Mouse (Mus musculus): ENCODE measurements around the gene Ddit4. TPM values are rescaled to one million over a fixed set of nuclear protein-coding genes. Genes with fewer than 3 reads are reported as not detected.

Gene Ddit4
- total and polyA plus RNA-seq, 3 experiments: 39.5 to 136 (median 50.6) TPM

DNA sequence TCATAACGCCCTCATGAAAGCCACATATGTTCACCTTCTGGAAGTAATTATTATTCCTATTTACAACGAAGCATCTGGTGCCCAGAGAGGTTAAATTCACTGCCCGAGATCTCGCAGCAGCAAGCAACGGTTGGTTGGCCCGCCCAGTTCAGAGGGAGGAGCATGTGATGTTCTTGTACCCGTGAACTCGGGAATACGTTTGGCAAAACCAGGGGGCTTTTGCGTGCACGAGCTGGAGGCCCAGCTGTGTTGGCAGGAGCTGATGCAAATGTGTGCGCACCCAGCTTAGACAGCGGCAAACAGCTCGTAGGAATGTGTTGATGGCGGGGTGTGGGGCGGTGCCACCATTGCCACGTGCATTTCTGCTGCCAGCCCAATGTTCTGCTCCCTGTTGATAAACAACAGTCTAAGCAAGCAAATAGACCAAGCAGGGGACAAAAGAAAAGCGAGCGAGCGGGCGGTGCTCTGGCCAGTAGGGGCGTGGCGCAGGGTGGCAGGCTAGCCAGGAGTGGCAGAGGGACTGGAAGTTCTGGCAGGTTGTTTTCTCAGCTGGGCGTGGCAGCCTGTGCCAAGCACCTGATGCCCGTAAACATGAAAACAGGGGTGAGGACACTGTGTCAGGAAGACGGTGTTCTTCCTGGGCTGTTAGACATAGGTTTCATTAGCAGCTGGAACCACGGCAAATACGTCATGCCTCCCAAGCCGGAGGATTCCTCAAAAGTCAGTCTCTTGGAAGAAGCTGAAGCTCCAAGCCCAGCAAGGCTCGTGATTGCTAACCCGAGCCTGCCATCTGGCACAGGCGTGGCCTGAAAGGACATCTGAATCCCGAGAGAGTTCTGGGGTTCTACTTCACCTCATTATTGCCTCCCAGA is 30.6 kb downstream of the Ddit4 start:
- DNase-seq (ENCODE audit: extremely low read depth): no peak
- Histone ChIP-seq H3K9ac (ENCODE audit: insufficient read depth, low read depth) (peak overlapping the region; percentile 4), H3K4me3 (replicated peaks in 1 of 3; ENCODE audit: low read depth in 2 of 3, low read length in 2 of 3, poor library complexity in 1 of 3) (peak overlapping the region in 2 of 3 experiments; percentile 45), H3K9me3 (replicated peaks; ENCODE audit: low read length) (no peaks in the 10 kb centered on the region), H3K4me1 (ENCODE audit: control insufficient read depth in 1 of 2, insufficient read depth in 2 of 2) (peaks cover 13 to 55% of the 10 kb centered on the region in 2 experiments), H3K4me2 (ENCODE audit: insufficient read depth, low read depth, poor library complexity, severe bottlenecking) (peak overlapping the region; percentile 26), H3K27me3 (replicated peaks) (no peaks in the 10 kb centered on the region), H3K36me3 (replicated peaks in 1 of 2; ENCODE audit: control insufficient read depth in 1 of 2, insufficient read depth in 1 of 2, low read length in 1 of 2) (no peaks in the 10 kb centered on the region), H3K79me2 (replicated peaks; ENCODE audit: control insufficient read depth, extremely low read depth, insufficient read depth, poor library complexity, severe bottlenecking) (no peaks in the 10 kb centered on the region), H3K27ac (ENCODE audit: insufficient read depth, low read depth) (peak overlapping the region; percentile 24)
- in situ Hi-C loops (cut with MboI; ENCODE audit: low pct_ligation_motif_present, low pct_unique_long_range_greater_than_20kb, low sequenced_read_pairs): loop anchor here (25.0 kb wide), 1 partner anchor 466 kb away; the partner anchor contains the start of gene Gm17455
- TF ChIP-seq ZKSCAN1 (IDR thresholded peaks at IDR 0.05; ENCODE audit: borderline replicate concordance, low read depth, low read length) (no peak), MAX (IDR thresholded peaks at IDR 0.05; ENCODE audit: low read length) (peak; percentile 84), BHLHE40 (IDR thresholded peaks at IDR 0.05; ENCODE audit: low read depth, low read length) (peak; percentile 91), SIN3A (IDR thresholded peaks at IDR 0.05; ENCODE audit: low read length) (peak; percentile 56; the same call in 1 of the 2 replicates), USF2 (conservative IDR thresholded peaks at IDR 0.05; ENCODE audit: low read depth, low read length) (no peak), ZC3H11A (IDR thresholded peaks at IDR 0.05; ENCODE audit: low read depth, low read length) (no peak), RCOR1 (conservative IDR thresholded peaks at IDR 0.05; ENCODE audit: low read depth, low read length) (no peak), IRF4 (IDR thresholded peaks at IDR 0.05; ENCODE audit: low read depth, low read length) (no peak), TBP (conservative IDR thresholded peaks at IDR 0.05; ENCODE audit: low read depth, low read length) (no peak), HCFC1 (IDR thresholded peaks at IDR 0.05; ENCODE audit: low read depth, low read length) (no peak), POLR2AphosphoS2 (IDR thresholded peaks at IDR 0.05; ENCODE audit: low read depth, low read length) (no peak; the same call in 1 of the 2 replicates), TCF12 (IDR thresholded peaks at IDR 0.05; ENCODE audit: low read depth, low read length) (peak; percentile 16; the same call in 1 of the 2 replicates), JUN (IDR thresholded peaks at IDR 0.05; ENCODE audit: insufficient read depth, low read depth, low read length) (no peak), NRF1 (IDR thresholded peaks at IDR 0.05; ENCODE audit: low read depth, low read length) (no peak; the same call in 1 of the 2 replicates), MXI1 (IDR thresholded peaks at IDR 0.05; ENCODE audit: low read depth, low read length) (peak; percentile 85), CHD1 (IDR thresholded peaks at IDR 0.05; ENCODE audit: low read depth, low read length) (0 out of 2 replicates have a peak, but pooled peaks have one; percentile 48), UBTF (IDR thresholded peaks at IDR 0.05; ENCODE audit: low read depth, low read length) (no peak), ETS1 (conservative IDR thresholded peaks at IDR 0.05; ENCODE audit: low read depth, low read length) (peak; percentile 55; the same call in 1 of the 2 replicates), RAD21 (IDR thresholded peaks at IDR 0.05; ENCODE audit: low read depth, low read length) (no peak), E2F4 (IDR thresholded peaks at IDR 0.05; ENCODE audit: insufficient replicate concordance, low read depth, low read length) (no peak), MYC (IDR thresholded peaks at IDR 0.05; ENCODE audit: low read depth, low read length) (peak; percentile 65), KAT2A (IDR thresholded peaks at IDR 0.05; ENCODE audit: insufficient replicate concordance, low read length) (no peak), NELFE (IDR thresholded peaks at IDR 0.05; ENCODE audit: low read depth, low read length) (peak; percentile 49; the same call in 1 of the 2 replicates), POLR2A (IDR thresholded peaks at IDR 0.05; ENCODE audit: low read depth, low read length) (peak; percentile 57; the same call in 1 of the 2 replicates), ZMIZ1 (IDR thresholded peaks at IDR 0.05; ENCODE audit: low read depth, low read length) (no peak), MAZ (IDR thresholded peaks at IDR 0.05; ENCODE audit: low read depth, low read length) (0 out of 2 replicates have a peak, but pooled peaks have one; percentile 41), MEF2A (IDR thresholded peaks at IDR 0.05; ENCODE audit: borderline replicate concordance, low read depth, low read length) (0 out of 2 replicates have a peak, but pooled peaks have one; percentile 11)
- dilution Hi-C loops (cut with MboI; ENCODE audit: extremely low pct_ligation_motif_present, extremely low pct_unique_long_range_greater_than_20kb, low sequenced_read_pairs): no loop called here
